11 mouse cellular contexts compared by ENCODE assay signal in the genomic region with DNA sequence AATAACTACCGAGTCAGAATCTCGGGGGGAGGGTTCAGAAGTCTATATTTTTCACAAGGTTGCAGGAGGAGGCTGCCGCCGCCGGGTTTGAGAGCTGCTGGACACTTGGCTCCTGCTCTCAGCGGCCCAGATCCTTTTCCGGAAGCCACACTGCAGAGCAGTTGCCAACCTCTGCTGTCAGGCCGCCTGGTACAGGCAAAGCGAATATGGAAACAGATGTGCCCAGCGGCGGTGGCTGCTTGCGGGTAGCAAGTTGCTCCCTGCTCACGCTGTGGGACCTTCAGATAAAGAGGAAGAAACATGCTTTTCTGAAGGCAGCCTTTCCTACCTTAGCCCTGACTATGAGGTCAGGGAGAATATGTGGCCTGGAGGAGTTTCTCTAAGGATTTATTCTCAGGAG. TPM values are rescaled to one million over a fixed set of nuclear protein-coding genes. Genes with fewer than 3 reads are reported as not detected.
DNase-seq lines count a peak whose midpoint lies in the region; ATAC-seq lines count a peak whose summit lies in the region.
"Had no signal": no experiment of that assay in that cellular context is flagged by ENCODE, and none has a peak within 500 bp of the region (broad histone marks: within the 10 kb centered on the region; RNA-seq: fewer than 3 reads in every experiment).

No protein-coding gene starts in this region.

- peaks cover 31% of the 10 kb centered on the region for H3K4me1 ChIP-seq in midbrain, embryonic 13.5 days (replicated peaks)
- no peaks in the 10 kb centered on the region for H3K4me1 ChIP-seq in intestine, embryonic 16.5 days (ENCODE audit: control insufficient read depth, insufficient read depth, low read length)

- H3K36me3 ChIP-seq in midbrain, embryonic 13.5 days = no peaks in the 10 kb centered on the region
- no peaks in the 10 kb centered on the region for H3K36me3 ChIP-seq in intestine, embryonic 16.5 days (ENCODE audit: control insufficient read depth, insufficient read depth, low read length)

- peak; percentile 28 for DNase-seq in left cerebral cortex, postnatal 4 days
- DNase-seq in left cerebral cortex, adult 8-10 months (ENCODE audit: low spot score in 2 of 2) = no peak
- peak; percentile 20 for DNase-seq in brain, adult 2 months (ENCODE audit: low read depth, low spot score)
- peak; percentile 24 to 25 for DNase-seq in cerebellum, postnatal 25 days
- DNase-seq: heart, adult 18-20 months; lung, embryonic 14.5 days had no signal

- WGBS in midbrain, embryonic 13.5 days = 79% methylated on average over 13 of the region's 13 CpGs
- WGBS in intestine, embryonic 16.5 days = 60% methylated on average over 13 of the region's 13 CpGs

- no peaks in the 10 kb centered on the region for H3K27me3 ChIP-seq in midbrain, embryonic 13.5 days
- no peaks in the 10 kb centered on the region for H3K27me3 ChIP-seq in intestine, embryonic 16.5 days (replicated peaks; ENCODE audit: control insufficient read depth, insufficient read depth, low read length)
- H3K27me3 ChIP-seq: CH12.LX had no signal

- H3K9me3 ChIP-seq in midbrain, embryonic 13.5 days = no peaks in the 10 kb centered on the region
- H3K9me3 ChIP-seq in intestine, embryonic 16.5 days (ENCODE audit: control insufficient read depth, low read length) = no peaks in the 10 kb centered on the region

- intact Hi-C loops in left cerebral cortex, postnatal 4 days (cut with DNase I) = loop anchor here (10.0 kb wide), 1 partner anchor 213 kb away; no protein-coding TSS in a partner anchor

- no peak overlapping the region for H3K4me3 ChIP-seq in midbrain, embryonic 13.5 days (replicated peaks)
- H3K4me3 ChIP-seq in intestine, embryonic 16.5 days (ENCODE audit: low read length) = no peak overlapping the region

- peak; percentile 41; the same call in 1 of the 2 replicates for ATAC-seq in midbrain, embryonic 13.5 days
- ATAC-seq in erythroid progenitor cell, adult 5-6 weeks (replicated peaks; ENCODE audit: low FRiP score, poor library complexity, severe bottlenecking) = no peak
- no peak for ATAC-seq in intestine, embryonic 16.5 days
- ATAC-seq: inflammation-experienced regulatory T-cells, adult 6 months had no signal

- H3K27ac ChIP-seq in midbrain, embryonic 13.5 days = peak overlapping the region; percentile 21; the same call in 1 of the 2 replicates
- no peak overlapping the region for H3K27ac ChIP-seq in intestine, embryonic 16.5 days (ENCODE audit: low read length)

- no peak overlapping the region for H3K4me2 ChIP-seq in midbrain, embryonic 13.5 days (replicated peaks)
- H3K4me2 ChIP-seq in intestine, embryonic 16.5 days (ENCODE audit: low read depth, low read length) = no peak overlapping the region
- H3K4me2 ChIP-seq: lung, embryonic 14.5 days had no signal

- no peak overlapping the region for H3K9ac ChIP-seq in midbrain, embryonic 13.5 days (replicated peaks)
- no peak overlapping the region for H3K9ac ChIP-seq in intestine, embryonic 16.5 days (ENCODE audit: low read depth, low read length)
- H3K9ac ChIP-seq: lung, embryonic 14.5 days had no signal

RNA-seq across cellular contexts. Expression of a gene that starts 44.4 kb away (rescaled TPM):
- total RNA-seq in left cerebral cortex, postnatal 4 days (2021) = 100 to 1,000 TPM; 161 to 165 TPM
- total RNA-seq in left cerebral cortex, adult 8-10 months (2022) = 100 to 1,000 TPM; 127 to 173 (median 158) TPM
- 56.1 and 59.7 TPM in 2 replicates for polyA plus RNA-seq in midbrain, embryonic 13.5 days (2015; fragmentation: Nextera tagmentation; extraction: Ambion mirVana)
- total RNA-seq in erythroid progenitor cell, adult 5-6 weeks (2015; ENCODE audit: low replicate concordance) = not detected in 2 replicates
- not detected in 2 replicates for total RNA-seq in erythroid progenitor cell, adult 5-6 weeks (2017; ENCODE audit: low replicate concordance)
- 4.9 and 6.5 TPM in 2 replicates for polyA plus RNA-seq in intestine, embryonic 16.5 days (2015; fragmentation: Nextera tagmentation; extraction: Ambion mirVana)
- total RNA-seq: CH12.LX; heart, adult 18-20 months had no signal
- polyA plus RNA-seq: inflammation-experienced regulatory T-cells, adult 6 months; lung, embryonic 14.5 days had no signal

Comparison
In these comparisons a context has a peak if more than half of its experiments do, and no peak if none do; other contexts are left out.
1. DNase-seq: peak in left cerebral cortex, postnatal 4 days (single experiment), brain, adult 2 months (single experiment) and cerebellum, postnatal 25 days (2 of 2); none in left cerebral cortex, adult 8-10 months (0 of 2).
2. RNA of a gene that starts 44.4 kb away (total RNA-seq): 161 to 165 TPM in left cerebral cortex, postnatal 4 days and 127 to 173 TPM in left cerebral cortex, adult 8-10 months; not detected in erythroid progenitor cell, adult 5-6 weeks; every median in the first group is over 100 times any median in the second.